Mouse (Mus musculus) Patski (cell line): ENCODE data around the gene AC140267.1. TPM values are rescaled to one million over a fixed set of nuclear protein-coding genes. Genes with fewer than 3 reads are reported as not detected.

Source experiments
- ATAC-seq: fragments of 100-300 bp; one replicate; pipeline ENCODE4 v1.8.0; 2021
- CTCF ChIA-PET: fragments of 350-600 bp; sonication (Branson Sonifier 250); formaldehyde crosslinking; loops from one replicate; lab custom pipeline; 2022; ENCODE audit warnings: inconsistent platforms; lab: Charles Lee
- POLR2A ChIA-PET: fragments of 350-600 bp; sonication (Branson Sonifier 250); formaldehyde crosslinking; loops from one replicate; lab custom pipeline; 2022; ENCODE audit warnings: antibody characterized with exemption, inconsistent platforms; lab: Charles Lee
- DNase-seq: peaks from one replicate; pipeline ENCODE4 v3.0.0-alpha.2; 2011; ENCODE audit warnings: low read depth, low spot score
- H3K27me3 ChIP-seq: fragments of 371-371 bp; one replicate; pipeline ENCODE4 v1.5.1; 2021
- CTCF ChIP-seq: fragments of 100-300 bp; IDR thresholded peaks from one replicate; pipeline ENCODE4 v1.5.1; 2021
- in situ Hi-C: fragments of 300-500 bp; cut with MboI; formaldehyde crosslinking; loops from 3 replicates; pipeline ENCODE4 v1.11.1; 2018; ENCODE audit warnings: low pct_unique_long_range_greater_than_20kb, mixed read lengths
- polyA plus RNA-seq: library from polyadenylated mRNA; unstranded; gene quantifications from one replicate; pipeline ENCODE4 v1.2.3, GENCODE M21; 2021

Gene AC140267.1
- polyA plus RNA-seq, 1 experiment from 2014 or later, result not detected

- CTCF ChIA-PET, result interaction anchor here (0.7 to 1.7 kb wide), 8 partner anchors 8 to 127 kb away, joined by 3 to 5 read pairs (median 4); partner anchors contain the start of genes AC140267.1 and Mief1
- no peak for DNase-seq
- in situ Hi-C loops, result loop anchor here (5.0 kb wide), 1 partner anchor 37 kb away; the partner anchor contains the start of gene Rps19bp1
- POLR2A ChIA-PET, result interaction anchor here (0.7 to 0.9 kb wide), 3 partner anchors 8 to 68 kb away, joined by 3 read pairs; no protein-coding TSS in a partner anchor
- ATAC-seq, result peak; percentile 53
- TF ChIP-seq CTCF, result peak; percentile 97
- H3K27me3 ChIP-seq, result no peaks in the 10 kb centered on the region
Measured at GRCm38 (mm10) chr15:80225208-80225607, 10.4 kb upstream of the AC140267.1 start.

GRCm38 (mm10) chr15:80225796-80226195, 9.8 kb upstream of the AC140267.1 start:
- POLR2A ChIA-PET, result no interaction called here
- CTCF ChIA-PET, result interaction anchor here (1.0 to 1.7 kb wide), 6 partner anchors 9 to 127 kb away, joined by 3 to 5 read pairs (median 4); partner anchors contain the start of gene AC140267.1
- H3K27me3 ChIP-seq, result no peaks in the 10 kb centered on the region
- DNase-seq (no peak), ATAC-seq (no peak)
- TF ChIP-seq CTCF, result no peak
- in situ Hi-C loops, result loop anchor here (5.0 kb wide), 1 partner anchor 37 kb away; the partner anchor contains the start of gene Rps19bp1

GRCm38 (mm10) chr15:80228071-80228800, 7.4 kb upstream of the AC140267.1 start:
- DNase-seq (no peak), ATAC-seq (no peak)
- H3K27me3 ChIP-seq, result no peaks in the 10 kb centered on the region
- POLR2A ChIA-PET, result no interaction called here
- no peak for TF ChIP-seq CTCF
- CTCF ChIA-PET, result interaction anchor here (1.2 kb wide), 2 partner anchors 12 to 28 kb away, joined by 3 read pairs; no protein-coding TSS in a partner anchor
- in situ Hi-C loops, result loop anchor here (5.0 kb wide), 1 partner anchor 34 kb away; the partner anchor contains the start of gene Rps19bp1

GRCm38 (mm10) chr15:80232331-80232730, 3.3 kb upstream of the AC140267.1 start:
- POLR2A ChIA-PET, result no interaction called here
- TF ChIP-seq CTCF, result no peak
- ATAC-seq (no peak), DNase-seq (no peak)
- in situ Hi-C loops, result no loop called here
- no peaks in the 10 kb centered on the region for H3K27me3 ChIP-seq
- CTCF ChIA-PET, result interaction anchor here (3.1 kb wide), 1 partner anchor 28 kb away, joined by 8 read pairs; no protein-coding TSS in a partner anchor

GRCm38 (mm10) chr15:80233053-80233452, 2.6 kb upstream of the AC140267.1 start:
- POLR2A ChIA-PET, result interaction anchor here (0.8 to 1.6 kb wide), 2 partner anchors 8 to 22 kb away, joined by 3 to 9 read pairs; partner anchors contain the start of gene Atf4
- DNase-seq (no peak), ATAC-seq (no peak)
- in situ Hi-C loops, result no loop called here
- CTCF ChIA-PET, result interaction anchor here (0.9 to 3.1 kb wide), 3 partner anchors 8 to 28 kb away, joined by 4 to 8 read pairs (median 4); no protein-coding TSS in a partner anchor
- TF ChIP-seq CTCF, result no peak
- H3K27me3 ChIP-seq, result no peaks in the 10 kb centered on the region

GRCm38 (mm10) chr15:80233733-80234509, 1.7 kb upstream of the AC140267.1 start, which contains the start of gene Mief1:
Mief1 (plus strand) TSS chr15:80234018.
- no peaks in the 10 kb centered on the region for H3K27me3 ChIP-seq
- in situ Hi-C loops, result no loop called here
- peak; percentile 88 for ATAC-seq
- ChIA-PET CTCF (interaction anchor here (0.9 to 3.1 kb wide), 3 partner anchors 9 to 27 kb away, joined by 4 to 8 read pairs (median 4); no protein-coding TSS in a partner anchor), POLR2A (interaction anchor here (0.8 to 1.6 kb wide), 3 partner anchors 9 to 23 kb away, joined by 3 to 9 read pairs (median 4); partner anchors contain the start of gene Atf4)
- TF ChIP-seq CTCF, result no peak
- DNase-seq, result peak; percentile 80

- CTCF ChIA-PET, result interaction anchor here (0.9 to 1.0 kb wide), 2 partner anchors 9 to 12 kb away, joined by 3 read pairs; no protein-coding TSS in a partner anchor
Measured at GRCm38 (mm10) chr15:80248135-80248534, 12.5 kb downstream of the AC140267.1 start.

GRCm38 (mm10) chr15:80248596-80248995, 13.0 kb downstream of the AC140267.1 start:
- DNase-seq (no peak), ATAC-seq (no peak)
- ChIA-PET CTCF (interaction anchor here (0.9 to 1.0 kb wide), 2 partner anchors 9 to 12 kb away, joined by 3 read pairs; no protein-coding TSS in a partner anchor), POLR2A (no interaction called here)
- TF ChIP-seq CTCF, result no peak
- in situ Hi-C loops, result no loop called here
- no peaks in the 10 kb centered on the region for H3K27me3 ChIP-seq

More at GRCm38 (mm10) chr15:80248135-80248534, 12.5 kb downstream of the AC140267.1 start:
- TF ChIP-seq CTCF, result no peak
- POLR2A ChIA-PET, result no interaction called here
- no peak for DNase-seq
- ATAC-seq, result no peak
- in situ Hi-C loops, result no loop called here
- no peaks in the 10 kb centered on the region for H3K27me3 ChIP-seq

GRCm38 (mm10) chr15:80249672-80250071, 14.0 kb downstream of the AC140267.1 start:
- ChIA-PET POLR2A (no interaction called here), CTCF (no interaction called here)
- DNase-seq (no peak), ATAC-seq (no peak)
- no peaks in the 10 kb centered on the region for H3K27me3 ChIP-seq
- no peak for TF ChIP-seq CTCF
- in situ Hi-C loops, result loop anchor here (25.0 kb wide), 2 partner anchors 563 to 688 kb away; partner anchors contain the start of gene Adsl
